Mouse (Mus musculus) testis, adult 2 months (tissue): ENCODE data around the gene Nxph3.

ENCODE experiments used
- CTCF ChIP-seq: fragments of 200-500 bp; IDR thresholded peaks from 2 replicates; pipeline ENCODE4 v1.5.1; 2012; ENCODE audit warnings: low read depth, mild to moderate bottlenecking, inconsistent platforms, low read length, moderate library complexity; ENCODE audit not compliant: control insufficient read depth, insufficient read depth, insufficient replicate concordance
- POLR2A ChIP-seq: fragments of 200-500 bp; IDR thresholded peaks from 2 replicates; pipeline ENCODE4 v1.6.1; 2012; ENCODE audit warnings: low read depth, mild to moderate bottlenecking, inconsistent platforms, low read length, moderate library complexity; ENCODE audit not compliant: control insufficient read depth

- TF ChIP-seq POLR2A (no peak), CTCF (no peak)
These were observed 10.7 kb downstream of the Nxph3 start for GRCm38 (mm10) chr11:95503581-95504180.
